Mouse (Mus musculus) erythroblast, adult 5-6 weeks (primary cell): ENCODE measurements around the gene Cd276. TPM values are rescaled to one million over a fixed set of nuclear protein-coding genes. Genes with fewer than 3 reads are reported as not detected.

Source experiments
- total RNA-seq, 2 experiments: library from RNA; stranded (forward) in 1 of 2; stranded (reverse) in 1 of 2; fragments of 150-400 nt in 1 of 2; fragments of 200-764, 138-1000 nt in 1 of 2; gene quantifications; 2 replicates each; pipeline versions ENCODE4 v1.2.3 to v1.2.4; 2015 to 2017; ENCODE audit warnings: low replicate concordance in 2 of 2

Gene Cd276
- total RNA-seq, 2 experiments from 2014 or later: not detected

Other genes with a start within 250 kb of the Cd276 start
- gene Loxl1, start 242.3 kb downstream of the Cd276 start, total RNA-seq (2015; ENCODE audit: low replicate concordance): not detected in 2 replicates
- gene Loxl1, start 242.3 kb downstream of the Cd276 start, total RNA-seq (2017; ENCODE audit: low replicate concordance): 0.17 TPM in 1 of 2 replicates, not detected in the other
- not detected in 2 replicates for gene Tbc1d21, start 185.0 kb downstream of the Cd276 start, total RNA-seq (2015; ENCODE audit: low replicate concordance)
- gene Tbc1d21, start 185.0 kb downstream of the Cd276 start, total RNA-seq (2017; ENCODE audit: low replicate concordance): not detected in 2 replicates
- not detected in 2 replicates for gene Insyn1, start 66.8 kb downstream of the Cd276 start, total RNA-seq (2015; ENCODE audit: low replicate concordance)
- not detected in 2 replicates for gene Insyn1, start 66.8 kb downstream of the Cd276 start, total RNA-seq (2017; ENCODE audit: low replicate concordance)
- gene Nptn, start 26.8 kb upstream of the Cd276 start, total RNA-seq (2015; ENCODE audit: low replicate concordance): 256 and 349 TPM in 2 replicates
- gene Nptn, start 26.8 kb upstream of the Cd276 start, total RNA-seq (2017; ENCODE audit: low replicate concordance): 122 and 135 TPM in 2 replicates
- 161 and 164 TPM in 2 replicates for gene Rec114, start 188.5 kb upstream of the Cd276 start, total RNA-seq (2015; ENCODE audit: low replicate concordance)
- gene Rec114, start 188.5 kb upstream of the Cd276 start, total RNA-seq (2017; ENCODE audit: low replicate concordance): 108 and 243 TPM in 2 replicates